Mouse (Mus musculus) olfactory bulb, adult 2 months (tissue): ENCODE measurements around the gene Rhbdl1.

ENCODE experiments used
- CTCF ChIP-seq: fragments of 200-500 bp; IDR thresholded peaks from 2 replicates; pipeline ENCODE4 v1.5.1; 2012; ENCODE audit warnings: low read depth, mild to moderate bottlenecking, low read length, moderate library complexity; ENCODE audit not compliant: insufficient read depth
- POLR2A ChIP-seq: fragments of 200-500 bp; IDR thresholded peaks from 2 replicates; pipeline ENCODE4 v1.6.1; 2012; ENCODE audit warnings: mild to moderate bottlenecking, low read depth, low read length, moderate library complexity; ENCODE audit not compliant: insufficient read depth

- no peak for TF ChIP-seq POLR2A
- TF ChIP-seq CTCF = no peak
These were observed 29.1 kb upstream of the Rhbdl1 start for GRCm38 (mm10) chr17:25866172-25866571.
